Mouse (Mus musculus): Measurements from ENCODE around the gene Sparc.

DNA sequence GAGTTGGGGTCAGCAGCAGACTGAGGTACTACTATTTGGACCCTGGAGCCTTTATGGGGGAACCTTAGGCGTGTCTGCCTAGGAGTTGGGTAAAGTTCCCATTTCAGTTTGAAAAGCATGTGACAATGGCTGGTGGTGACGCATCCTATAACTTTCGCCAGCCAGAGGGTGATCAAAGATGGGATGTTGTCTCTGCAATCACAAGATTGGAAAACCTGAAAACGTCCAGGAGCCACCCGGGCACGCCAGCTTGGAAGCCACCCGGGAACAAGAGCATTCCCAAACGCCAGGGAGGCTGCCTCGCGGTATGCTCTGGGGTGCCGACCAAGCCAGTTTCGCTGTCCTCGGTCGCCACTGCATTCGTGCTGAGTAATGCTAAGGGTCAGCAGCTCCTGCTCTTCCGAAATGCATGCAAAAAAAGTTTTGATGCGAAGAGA, 45.6 kb upstream of the Sparc start:
- TF ChIP-seq POLR2A (IDR thresholded peaks at IDR 0.05; ENCODE audit: low read depth, low read length) (no peak), CTCF (conservative IDR thresholded peaks at IDR 0.05; ENCODE audit: insufficient read depth, insufficient read length, low read depth, low read length) (no peak)

Measured in kidney, adult 2 months (tissue).